15 mouse cellular contexts compared by ENCODE assay signal in the genomic region with DNA sequence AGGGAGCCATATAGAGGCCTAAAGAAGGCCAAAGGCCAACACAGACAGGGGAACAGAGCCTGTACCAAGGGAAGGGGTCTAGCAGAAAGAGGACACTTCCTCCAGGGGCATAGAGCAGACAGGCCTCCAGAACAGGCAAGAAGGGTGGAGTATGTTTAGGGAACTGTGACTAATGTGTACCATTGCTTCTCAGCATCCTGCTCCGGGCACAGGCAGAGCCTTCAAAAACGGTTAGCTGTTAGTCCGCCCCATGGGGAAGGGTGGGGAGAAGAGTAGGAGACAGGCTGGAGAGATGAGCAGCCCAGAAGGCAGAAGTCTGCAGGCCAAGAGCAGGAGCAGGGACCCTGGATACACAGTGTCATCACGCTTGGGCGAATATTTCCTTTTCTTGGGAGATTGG.
DNase-seq lines count a peak whose midpoint lies in the region; ATAC-seq and TF ChIP-seq lines count a peak whose summit lies in the region.
"Had no signal": no experiment of that assay in that cellular context is flagged by ENCODE, and none has a peak within 500 bp of the region (broad histone marks: within the 10 kb centered on the region; RNA-seq: fewer than 3 reads in every experiment).

No protein-coding gene starts in this region.

- DNase-seq in heart, adult 18-20 months, result peak; percentile 41 to 58
- DNase-seq in heart, adult 8-10 months (ENCODE audit: low spot score), result no peak
- DNase-seq in stomach, postnatal 0 days (ENCODE audit: low spot score), result no peak
- no peak for DNase-seq in cerebellum, adult 11-12 months
- DNase-seq in limb, embryonic 10.5 days (ENCODE audit: low spot score), result no peak
- DNase-seq: adrenal gland, postnatal 25 days; kidney, adult 11 months; kidney, postnatal 25 days; lung, postnatal 10 days; thymus, postnatal 25 days had no signal

- WGBS in stomach, embryonic 16.5 days, result 87% methylated on average over 5 of the region's 5 CpGs
- WGBS in stomach, postnatal 0 days, result 78% methylated on average over 5 of the region's 5 CpGs
- WGBS in embryonic facial prominence, embryonic 13.5 days, result 67% methylated on average over 5 of the region's 5 CpGs
- 85% methylated on average over 5 of the region's 5 CpGs for WGBS in limb, embryonic 10.5 days

- no peaks in the 10 kb centered on the region for H3K9me3 ChIP-seq in stomach, embryonic 16.5 days (replicated peaks; ENCODE audit: control insufficient read depth, low read length)
- no peaks in the 10 kb centered on the region for H3K9me3 ChIP-seq in stomach, postnatal 0 days (ENCODE audit: control insufficient read depth, low read length)
- H3K9me3 ChIP-seq in embryonic facial prominence, embryonic 13.5 days, result no peaks in the 10 kb centered on the region
- H3K9me3 ChIP-seq in limb, embryonic 10.5 days (replicated peaks), result no peaks in the 10 kb centered on the region
- H3K9me3 ChIP-seq: forebrain, embryonic 10.5 days; hindbrain, embryonic 15.5 days had no signal

- H3K9ac ChIP-seq in stomach, embryonic 16.5 days (ENCODE audit: low read length), result no peak overlapping the region
- H3K9ac ChIP-seq in stomach, postnatal 0 days (ENCODE audit: low read length), result no peak overlapping the region
- no peak overlapping the region for H3K9ac ChIP-seq in embryonic facial prominence, embryonic 13.5 days
- H3K9ac ChIP-seq: hindbrain, embryonic 15.5 days had no signal

- no peak for TF ChIP-seq EP300 in stomach, postnatal 0 days (optimal IDR thresholded peaks at IDR 0.05)

- no peak for TF ChIP-seq CTCF in stomach, postnatal 0 days (IDR thresholded peaks at IDR 0.05; ENCODE audit: low read depth)

- H3K4me3 ChIP-seq in stomach, embryonic 16.5 days (replicated peaks; ENCODE audit: low read length), result no peak overlapping the region
- H3K4me3 ChIP-seq in stomach, postnatal 0 days (ENCODE audit: low read depth, low read length), result no peak overlapping the region
- H3K4me3 ChIP-seq in embryonic facial prominence, embryonic 13.5 days, result no peak overlapping the region
- H3K4me3 ChIP-seq in limb, embryonic 10.5 days, result no peak overlapping the region
- H3K4me3 ChIP-seq: hindbrain, embryonic 15.5 days; myocyte had no signal

- H3K4me1 ChIP-seq in stomach, embryonic 16.5 days (ENCODE audit: control insufficient read depth, insufficient read depth, low read length), result peaks cover 9% of the 10 kb centered on the region
- peaks cover 6% of the 10 kb centered on the region for H3K4me1 ChIP-seq in stomach, postnatal 0 days (replicated peaks; ENCODE audit: control insufficient read depth, insufficient read depth)
- H3K4me1 ChIP-seq in embryonic facial prominence, embryonic 13.5 days, result peaks cover 26% of the 10 kb centered on the region
- peaks cover 39% of the 10 kb centered on the region for H3K4me1 ChIP-seq in limb, embryonic 10.5 days

- H3K27me3 ChIP-seq in stomach, embryonic 16.5 days (ENCODE audit: control insufficient read depth, insufficient read depth, low read length), result no peaks in the 10 kb centered on the region
- H3K27me3 ChIP-seq in stomach, postnatal 0 days (ENCODE audit: control insufficient read depth, insufficient read depth, low read length), result no peaks in the 10 kb centered on the region
- H3K27me3 ChIP-seq in embryonic facial prominence, embryonic 13.5 days, result no peaks in the 10 kb centered on the region
- peaks cover 14% of the 10 kb centered on the region; the same call in 1 of the 2 replicates for H3K27me3 ChIP-seq in limb, embryonic 10.5 days (ENCODE audit: low read depth, poor library complexity, severe bottlenecking)

- no peaks in the 10 kb centered on the region for H3K36me3 ChIP-seq in stomach, embryonic 16.5 days (ENCODE audit: control insufficient read depth, insufficient read depth, low read length)
- H3K36me3 ChIP-seq in stomach, postnatal 0 days (ENCODE audit: control insufficient read depth, insufficient read depth, low read length), result no peaks in the 10 kb centered on the region
- H3K36me3 ChIP-seq in embryonic facial prominence, embryonic 13.5 days, result no peaks in the 10 kb centered on the region
- H3K36me3 ChIP-seq in limb, embryonic 10.5 days, result no peaks in the 10 kb centered on the region
- H3K36me3 ChIP-seq: forebrain, embryonic 10.5 days; hindbrain, embryonic 15.5 days had no signal

- no peak overlapping the region for H3K4me2 ChIP-seq in stomach, embryonic 16.5 days (ENCODE audit: low read depth, low read length)
- H3K4me2 ChIP-seq in stomach, postnatal 0 days (replicated peaks; ENCODE audit: low read depth), result no peak overlapping the region
- no peak overlapping the region for H3K4me2 ChIP-seq in embryonic facial prominence, embryonic 13.5 days

- peak overlapping the region; percentile 51; the same call in 1 of the 2 replicates for H3K27ac ChIP-seq in stomach, embryonic 16.5 days (ENCODE audit: low read length)
- no peak overlapping the region; the same call in 1 of the 2 replicates for H3K27ac ChIP-seq in stomach, postnatal 0 days (replicated peaks)
- H3K27ac ChIP-seq in embryonic facial prominence, embryonic 13.5 days, result 0 out of 2 replicates have a peak overlapping the region, but pooled peaks have one; percentile 4
- no peak overlapping the region for H3K27ac ChIP-seq in limb, embryonic 10.5 days
- H3K27ac ChIP-seq: hindbrain, embryonic 15.5 days had no signal

- no peak for ATAC-seq in stomach, embryonic 16.5 days (ENCODE audit: insufficient read depth, low FRiP score)
- ATAC-seq in stomach, postnatal 0 days (ENCODE audit: low FRiP score, low TSS enrichment), result no peak
- no peak for ATAC-seq in embryonic facial prominence, embryonic 13.5 days (ENCODE audit: insufficient number of reproducible peaks, insufficient read depth, low FRiP score, low TSS enrichment, low read depth)

Comparison
In these comparisons a context has a peak if more than half of its experiments do, and no peak if none do; other contexts are left out.
1. DNase-seq: peak in heart, adult 18-20 months (2 of 2); none in heart, adult 8-10 months (single experiment), stomach, postnatal 0 days (single experiment), cerebellum, adult 11-12 months (single experiment) and limb, embryonic 10.5 days (single experiment).
2. H3K27ac ChIP-seq: peak in stomach, embryonic 16.5 days (single experiment) and embryonic facial prominence, embryonic 13.5 days (single experiment); none in stomach, postnatal 0 days (single experiment) and limb, embryonic 10.5 days (single experiment).